Mouse (Mus musculus): ENCODE measurements at regions not wholly inside any gene's neighbourhood (a gene's known extent, or its start where the extent isn't known, plus 50 kb on each side); places are given as distances from the start of the nearest gene placed in this dataset.

GRCm38 (mm10) chr4:153321085-153321484, 161.5 kb downstream of the Ajap1 start:
- DNase-seq (ENCODE audit: low spot score): no peak

GRCm38 (mm10) chr4:153320602-153321001, 162.0 kb downstream of the Ajap1 start:
- no peak for DNase-seq (ENCODE audit: low spot score)

GRCm38 (mm10) chr4:153316964-153317724, 165.5 kb downstream of the Ajap1 start:
- peak; percentile 52 for DNase-seq (ENCODE audit: low spot score)

- no peak for DNase-seq (ENCODE audit: low spot score)
Observed at GRCm38 (mm10) chr4:153316519-153316918, 166.1 kb downstream of the Ajap1 start.

- no peak for DNase-seq (ENCODE audit: low spot score)
Observed at GRCm38 (mm10) chr4:153313961-153314360, 168.7 kb downstream of the Ajap1 start.

GRCm38 (mm10) chr4:153311574-153311973, 171.0 kb downstream of the Ajap1 start:
- DNase-seq (ENCODE audit: low spot score): no peak

GRCm38 (mm10) chr4:153310641-153311040, 172.0 kb downstream of the Ajap1 start:
- DNase-seq (ENCODE audit: low spot score): peak; percentile 39

GRCm38 (mm10) chr4:153303521-153303920, 179.1 kb downstream of the Ajap1 start:
- no peak for DNase-seq (ENCODE audit: low spot score)

GRCm38 (mm10) chr4:153302855-153303254, 179.8 kb downstream of the Ajap1 start:
- no peak for DNase-seq (ENCODE audit: low spot score)

- no peak for DNase-seq (ENCODE audit: low spot score)
Observed at GRCm38 (mm10) chr4:153298277-153298676, 184.3 kb downstream of the Ajap1 start.

- no peak for DNase-seq (ENCODE audit: low spot score)
Observed at GRCm38 (mm10) chr4:153294828-153295227, 187.8 kb downstream of the Ajap1 start.

GRCm38 (mm10) chr4:153293137-153293536, 189.5 kb downstream of the Ajap1 start:
- no peak for DNase-seq (ENCODE audit: low spot score)

GRCm38 (mm10) chr4:153288362-153288761, 194.2 kb downstream of the Ajap1 start:
- DNase-seq (ENCODE audit: low spot score): no peak

- no peak for DNase-seq (ENCODE audit: low spot score)
Observed at GRCm38 (mm10) chr4:153284209-153284608, 198.4 kb downstream of the Ajap1 start.

- no peak for DNase-seq (ENCODE audit: low spot score)
Observed at GRCm38 (mm10) chr4:153276571-153276970, 206.0 kb downstream of the Ajap1 start.

GRCm38 (mm10) chr4:153271376-153271775, 211.2 kb downstream of the Ajap1 start:
- DNase-seq (ENCODE audit: low spot score): no peak

GRCm38 (mm10) chr4:153263216-153263805, 219.3 kb downstream of the Ajap1 start:
- DNase-seq (ENCODE audit: low spot score): peak; percentile 3

- DNase-seq (ENCODE audit: low spot score): no peak
Observed at GRCm38 (mm10) chr4:153260941-153261557, 221.6 kb downstream of the Ajap1 start.

GRCm38 (mm10) chr4:153251943-153252342, 230.7 kb downstream of the Ajap1 start:
- no peak for DNase-seq (ENCODE audit: low spot score)

GRCm38 (mm10) chr4:153251311-153251710, 231.3 kb downstream of the Ajap1 start:
- no peak for DNase-seq (ENCODE audit: low spot score)

- no peak for DNase-seq (ENCODE audit: low spot score)
Observed at GRCm38 (mm10) chr4:153236680-153237079, 245.9 kb downstream of the Ajap1 start.

GRCm38 (mm10) chr4:153233762-153234161, 248.8 kb downstream of the Ajap1 start:
- no peak for DNase-seq (ENCODE audit: low spot score)

GRCm38 (mm10) chr4:153229221-153229620, 253.4 kb downstream of the Ajap1 start:
- no peak for DNase-seq (ENCODE audit: low spot score)
